Mouse (Mus musculus): Measurements from ENCODE around the gene Med16.

GRCm38 (mm10) chr10:79889386-79889785 lies 19.3 kb downstream of the Med16 start:
- TF ChIP-seq CTCF (IDR thresholded peaks at IDR 0.05; ENCODE audit: low read depth, low read length) (no peak), POLR2A (IDR thresholded peaks at IDR 0.05; ENCODE audit: borderline replicate concordance, low read depth, low read length) (no peak)

Data from bone marrow macrophage, adult 2 months (primary cell).